Mouse (Mus musculus) stomach, postnatal 0 days (tissue): ENCODE results near the gene Dbn1. TPM values are rescaled to one million over a fixed set of nuclear protein-coding genes. Genes with fewer than 3 reads are reported as not detected.

ENCODE experiments used
- ATAC-seq: fragments of 200-750 bp; cut with Nextera tagmentation; 2 replicates; pipeline ENCODE4 v1.8.0; 2017; ENCODE audit not compliant: low FRiP score, low TSS enrichment
- DNase-seq: peaks from one replicate; pipeline ENCODE4 v3.0.0-alpha.2; 2016; ENCODE audit warnings: low spot score
- H3K27ac ChIP-seq: fragments of 300-500 bp; sonication (generic); replicated peaks from 2 replicates; pipeline ENCODE4 v1.5.1; 2014; ENCODE audit warnings: mild to moderate bottlenecking, control low read depth
- H3K27me3 ChIP-seq: fragments of 300-500 bp; sonication (generic); 2 replicates; pipeline ENCODE4 v1.6.1; 2014; ENCODE audit warnings: low read length; ENCODE audit not compliant: control insufficient read depth, insufficient read depth
- H3K36me3 ChIP-seq: fragments of 300-500 bp; sonication (generic); 2 replicates; pipeline ENCODE4 v1.6.1; 2014; ENCODE audit warnings: low read length, mixed read lengths; ENCODE audit not compliant: control insufficient read depth, insufficient read depth
- H3K4me1 ChIP-seq: fragments of 300-500 bp; sonication (generic); replicated peaks from 2 replicates; pipeline ENCODE4 v1.6.1; 2014; ENCODE audit warnings: antibody characterized with exemption; ENCODE audit not compliant: control insufficient read depth, insufficient read depth
- H3K4me2 ChIP-seq: fragments of 300-500 bp; sonication (generic); replicated peaks from 2 replicates; pipeline ENCODE4 v1.6.1; 2014; ENCODE audit warnings: low read depth, mild to moderate bottlenecking, control low read depth, moderate library complexity
- H3K4me3 ChIP-seq: fragments of 300-500 bp; sonication (generic); 2 replicates; pipeline ENCODE4 v1.5.1; 2014; ENCODE audit warnings: low read depth, low read length, control low read depth
- H3K9ac ChIP-seq: fragments of 300-500 bp; sonication (generic); 2 replicates; pipeline ENCODE4 v1.6.1; 2014; ENCODE audit warnings: mild to moderate bottlenecking, low read length, control low read depth, mixed read lengths
- H3K9me3 ChIP-seq: fragments of 300-500 bp; sonication (generic); 2 replicates; pipeline ENCODE4 v1.6.1; 2016; ENCODE audit warnings: low read length; ENCODE audit not compliant: control insufficient read depth
- CTCF ChIP-seq: IDR thresholded peaks from 2 replicates; pipeline ENCODE4 v1.5.1; 2016; ENCODE audit warnings: antibody characterized with exemption, low read depth, mild to moderate bottlenecking, moderate library complexity
- EP300 ChIP-seq: optimal IDR thresholded peaks from 2 replicates; pipeline ENCODE3; 2016; ENCODE audit warnings: antibody characterized with exemption
- WGBS: fragments of 180-500 bp; shearing (Covaris S2); extraction: QIAGEN DNeasy Blood & Tissue Kit; methylation state at CpG from one replicate; pipeline ENCODE4 v1.1.7; 2014; 5-methylcytosine and 5-hydroxymethylcytosine counted together
- polyA plus RNA-seq: library from polyadenylated mRNA; unstranded; fragments of >200 nt; fragmentation: Nextera tagmentation; extraction: Ambion mirVana; gene quantifications from 2 replicates; pipeline ENCODE4 v1.2.1, GENCODE M21; 2015

Dbn1 gene
- polyA plus RNA-seq, 1 experiment from 2014 or later = 39.3 TPM

DNA sequence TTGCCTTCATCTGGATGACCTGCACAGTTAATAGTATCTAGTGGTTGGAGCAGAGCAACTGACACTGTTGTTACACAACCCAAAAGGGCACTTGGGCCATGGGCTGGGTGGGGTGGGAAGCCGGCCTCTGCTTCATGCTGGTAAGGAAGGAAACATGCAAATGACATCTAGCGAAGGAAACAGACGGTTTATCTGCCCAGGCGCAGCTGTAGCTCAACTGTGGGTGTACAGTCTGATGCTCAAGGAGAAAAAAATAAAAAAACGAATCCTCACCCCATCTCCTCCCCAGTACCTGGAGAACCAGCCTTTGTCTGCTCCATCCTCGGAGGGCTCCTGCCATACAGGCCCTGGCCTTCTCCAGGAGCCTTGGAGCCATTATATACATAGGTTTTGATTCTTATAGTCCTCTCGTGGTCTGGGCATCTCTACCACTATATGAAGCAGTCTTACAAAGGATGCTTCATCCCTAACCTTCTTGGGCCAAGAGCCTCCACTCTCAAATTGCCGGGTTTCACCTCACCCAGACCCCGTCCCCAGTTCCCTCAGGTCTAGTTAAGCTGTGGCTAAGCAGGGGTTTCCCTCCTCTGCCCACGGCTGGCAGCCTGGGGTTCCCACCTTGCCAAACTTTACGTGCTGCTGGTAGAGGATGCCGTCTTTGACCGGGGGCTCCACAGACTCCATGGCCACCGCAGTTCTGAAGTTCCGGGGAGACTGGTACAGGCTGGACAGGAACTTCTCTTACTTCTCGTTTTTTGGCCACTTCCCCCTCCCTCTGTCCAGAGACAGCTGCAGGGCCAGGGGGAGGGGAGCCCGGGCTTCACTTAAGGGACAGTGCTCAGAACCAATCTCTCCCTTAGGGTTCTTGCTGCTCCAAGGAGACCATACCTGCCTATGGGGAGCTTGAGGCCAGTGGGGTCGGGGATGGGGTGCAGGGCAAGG, 40.2 kb upstream of the Dbn1 start:
- ATAC-seq = no peak
- Histone ChIP-seq H3K9me3 (no peaks in the 10 kb centered on the region), H3K27me3 (no peaks in the 10 kb centered on the region), H3K4me3 (no peak overlapping the region), H3K4me2 (no peak overlapping the region), H3K9ac (no peak overlapping the region), H3K36me3 (peaks cover 24% of the 10 kb centered on the region), H3K4me1 (no peaks in the 10 kb centered on the region), H3K27ac (no peak overlapping the region)
- WGBS = 77% methylated on average over 18 of the region's 18 CpGs
- DNase-seq = no peak
- TF ChIP-seq CTCF = no peak
- no peak for TF ChIP-seq EP300

DNA sequence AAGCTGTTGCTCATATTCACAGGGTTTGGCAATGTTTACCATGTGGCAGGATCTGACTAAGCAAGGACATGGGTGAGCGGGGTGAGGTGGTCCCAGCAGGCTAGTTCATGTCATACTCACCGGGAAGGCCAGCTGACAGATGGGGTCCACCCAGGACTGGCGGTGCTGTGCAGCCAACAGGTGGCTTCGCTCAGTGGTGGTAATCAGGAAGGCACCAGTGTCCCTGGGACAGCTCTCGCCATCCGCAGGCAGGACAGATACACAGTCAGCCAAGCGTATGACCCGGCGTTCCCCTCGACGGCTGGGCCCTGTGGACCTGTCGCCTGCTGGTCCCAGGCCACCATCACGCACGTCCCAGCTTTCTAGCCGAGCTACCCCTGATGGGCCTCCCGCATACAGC, 39.3 kb upstream of the Dbn1 start:
- no peak for ATAC-seq
- peaks cover 21% of the 10 kb centered on the region for H3K36me3 ChIP-seq
- H3K4me2 ChIP-seq = no peak overlapping the region
- H3K4me1 ChIP-seq = no peaks in the 10 kb centered on the region
- DNase-seq = no peak
- no peak overlapping the region for H3K9ac ChIP-seq
- H3K27me3 ChIP-seq = no peaks in the 10 kb centered on the region
- H3K9me3 ChIP-seq = no peaks in the 10 kb centered on the region
- TF ChIP-seq EP300 (no peak), CTCF (no peak)
- 79% methylated on average over 16 of the region's 16 CpGs for WGBS
- no peak overlapping the region for H3K27ac ChIP-seq
- H3K4me3 ChIP-seq = no peak overlapping the region

- Histone ChIP-seq H3K27ac (no peak overlapping the region), H3K36me3 (peaks cover 10% of the 10 kb centered on the region; the same call in 1 of the 2 replicates), H3K9me3 (no peaks in the 10 kb centered on the region), H3K4me2 (no peak overlapping the region), H3K4me1 (no peaks in the 10 kb centered on the region), H3K27me3 (no peaks in the 10 kb centered on the region), H3K9ac (no peak overlapping the region), H3K4me3 (no peak overlapping the region)
- ATAC-seq (no peak), DNase-seq (no peak)
- no peak for TF ChIP-seq EP300
- TF ChIP-seq CTCF = no peak
- WGBS = 74% methylated on average over 16 of the region's 16 CpGs
Measured at GRCm38 (mm10) chr13:55525733-55526553, 38.0 kb upstream of the Dbn1 start.

- Histone ChIP-seq H3K9me3 (no peaks in the 10 kb centered on the region), H3K4me3 (no peak overlapping the region), H3K36me3 (no peaks in the 10 kb centered on the region), H3K27me3 (no peaks in the 10 kb centered on the region), H3K9ac (no peak overlapping the region), H3K4me1 (no peaks in the 10 kb centered on the region), H3K27ac (no peak overlapping the region), H3K4me2 (no peak overlapping the region)
- 90% methylated on average over 23 of the region's 23 CpGs for WGBS
- 0 out of 2 replicates have a peak, but pooled peaks have one; percentile 7 for ATAC-seq
- no peak for TF ChIP-seq EP300
- no peak for TF ChIP-seq CTCF
- no peak for DNase-seq
Measured at GRCm38 (mm10) chr13:55523951-55524600, 36.2 kb upstream of the Dbn1 start.

- Histone ChIP-seq H3K9me3 (no peaks in the 10 kb centered on the region), H3K4me2 (no peak overlapping the region), H3K4me1 (no peaks in the 10 kb centered on the region), H3K4me3 (no peak overlapping the region), H3K27ac (no peak overlapping the region), H3K27me3 (no peaks in the 10 kb centered on the region), H3K9ac (no peak overlapping the region), H3K36me3 (no peaks in the 10 kb centered on the region)
- no peak for TF ChIP-seq EP300
- no peak for TF ChIP-seq CTCF
- peak; percentile 19; the same call in 1 of the 2 replicates for ATAC-seq
- no peak for DNase-seq
- WGBS = 72% methylated on average over 17 of the region's 17 CpGs
Measured at GRCm38 (mm10) chr13:55523278-55523677, 35.4 kb upstream of the Dbn1 start.
